Mouse (Mus musculus): ENCODE results near the gene Arhgef26.

DNA sequence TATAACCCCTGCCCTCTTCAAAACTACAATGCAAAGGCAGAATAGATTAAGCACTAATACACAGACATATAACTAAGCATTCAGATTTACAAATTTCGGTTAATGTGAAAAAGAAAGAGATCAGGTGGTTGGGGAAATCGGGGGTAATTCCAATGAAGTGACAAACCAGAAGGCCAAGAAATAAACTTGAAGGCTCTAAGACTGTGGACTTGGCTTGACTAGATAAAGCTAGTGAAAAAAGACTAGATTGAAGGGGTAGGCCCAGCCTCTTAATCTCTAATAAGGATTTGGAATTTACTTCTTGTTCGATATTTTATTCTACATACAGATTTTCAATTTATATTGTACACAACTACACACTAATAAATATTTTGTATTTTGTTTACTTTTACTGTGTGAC lies at the start of gene Arhgef26:
- TF ChIP-seq POLR2A (IDR thresholded peaks at IDR 0.05; ENCODE audit: control insufficient read depth, low read depth, low read length) (no peak), CTCF (IDR thresholded peaks at IDR 0.05; ENCODE audit: control insufficient read depth, insufficient read depth, insufficient replicate concordance, low read depth, low read length) (no peak)
